Mouse (Mus musculus) stomach, embryonic 16.5 days (tissue): ENCODE data around the gene Arrdc1. TPM values are rescaled to one million over a fixed set of nuclear protein-coding genes. Genes with fewer than 3 reads are reported as not detected.

Experiments
- ATAC-seq: fragments of 200-750 bp; cut with Nextera tagmentation; 2 replicates; pipeline ENCODE4 v1.8.0; 2017; ENCODE audit warnings: moderate number of reproducible peaks, moderate TSS enrichment; ENCODE audit not compliant: insufficient read depth, low FRiP score
- H3K27ac ChIP-seq: fragments of 300-500 bp; sonication (generic); 2 replicates; pipeline ENCODE4 v1.5.1; 2014; ENCODE audit warnings: low read length
- H3K27me3 ChIP-seq: fragments of 300-500 bp; sonication (generic); 2 replicates; pipeline ENCODE4 v1.6.1; 2014; ENCODE audit warnings: low read length, control low read depth, mixed read lengths; ENCODE audit not compliant: control insufficient read depth, insufficient read depth
- H3K36me3 ChIP-seq: fragments of 300-500 bp; sonication (generic); 2 replicates; pipeline ENCODE4 v1.6.1; 2014; ENCODE audit warnings: low read length; ENCODE audit not compliant: control insufficient read depth, insufficient read depth
- H3K4me1 ChIP-seq: fragments of 300-500 bp; sonication (generic); 2 replicates; pipeline ENCODE4 v1.6.1; 2014; ENCODE audit warnings: low read length, control low read depth, mixed read lengths; ENCODE audit not compliant: control insufficient read depth, insufficient read depth
- H3K4me2 ChIP-seq: fragments of 300-500 bp; sonication (generic); 2 replicates; pipeline ENCODE4 v1.6.1; 2014; ENCODE audit warnings: low read depth, low read length, mixed read lengths
- H3K4me3 ChIP-seq: fragments of 300-500 bp; sonication (generic); replicated peaks from 2 replicates; pipeline ENCODE4 v1.5.1; 2014; ENCODE audit warnings: mild to moderate bottlenecking, low read length
- H3K9ac ChIP-seq: fragments of 300-500 bp; sonication (generic); 2 replicates; pipeline ENCODE4 v1.6.1; 2014; ENCODE audit warnings: low read length
- H3K9me3 ChIP-seq: fragments of 300-500 bp; sonication (generic); replicated peaks from 2 replicates; pipeline ENCODE4 v1.6.1; 2016; ENCODE audit warnings: low read length, control low read depth; ENCODE audit not compliant: control insufficient read depth
- WGBS: fragments of 180-500 bp; shearing (Covaris S2); extraction: QIAGEN DNeasy Blood & Tissue Kit; methylation state at CpG from one replicate; pipeline ENCODE4 v1.1.7; 2014; 5-methylcytosine and 5-hydroxymethylcytosine counted together
- microRNA-seq: library from miRNA; unstranded; fragments of <30 nt; microRNA quantifications from one replicate; pipeline ENCODE4, GENCODE M21; 2016
- polyA plus RNA-seq: library from polyadenylated mRNA; unstranded; fragments of >200 nt; fragmentation: Nextera tagmentation; extraction: Ambion mirVana; gene quantifications from 2 replicates; pipeline ENCODE4 v1.2.1, GENCODE M21; 2015

The Arrdc1 gene
- polyA plus RNA-seq, 1 experiment from 2014 or later: 105 TPM

DNA sequence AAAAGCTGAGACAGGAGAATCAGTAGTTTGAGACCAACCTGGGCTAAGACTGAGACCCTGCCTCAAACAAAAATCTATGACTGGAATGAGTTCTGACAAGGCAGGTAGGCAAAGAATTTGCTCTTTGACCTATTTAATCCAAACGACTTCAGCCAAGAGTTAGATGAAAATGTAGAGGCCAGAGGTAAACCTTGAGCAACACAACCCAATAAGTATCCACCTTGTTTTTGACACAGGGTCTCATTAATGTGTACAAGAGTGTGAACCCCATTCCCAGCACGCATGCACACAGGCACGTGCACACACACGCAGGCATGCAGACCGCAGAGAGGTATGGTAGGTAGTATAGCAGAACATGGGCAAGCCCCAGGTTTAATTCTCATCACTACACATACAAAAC, 42.7 kb downstream of the Arrdc1 start:
- H3K9ac ChIP-seq: no peak overlapping the region
- WGBS: 78% methylated on average over 5 of the region's 5 CpGs
- H3K4me3 ChIP-seq: no peak overlapping the region
- ATAC-seq: no peak
- H3K9me3 ChIP-seq: no peaks in the 10 kb centered on the region
- H3K27ac ChIP-seq: no peak overlapping the region
- H3K36me3 ChIP-seq: no peaks in the 10 kb centered on the region
- no peaks in the 10 kb centered on the region for H3K27me3 ChIP-seq
- no peak overlapping the region for H3K4me2 ChIP-seq
- H3K4me1 ChIP-seq: 0 out of 2 replicates have a peak, but pooled peaks cover 7% of the 10 kb centered on the region

DNA sequence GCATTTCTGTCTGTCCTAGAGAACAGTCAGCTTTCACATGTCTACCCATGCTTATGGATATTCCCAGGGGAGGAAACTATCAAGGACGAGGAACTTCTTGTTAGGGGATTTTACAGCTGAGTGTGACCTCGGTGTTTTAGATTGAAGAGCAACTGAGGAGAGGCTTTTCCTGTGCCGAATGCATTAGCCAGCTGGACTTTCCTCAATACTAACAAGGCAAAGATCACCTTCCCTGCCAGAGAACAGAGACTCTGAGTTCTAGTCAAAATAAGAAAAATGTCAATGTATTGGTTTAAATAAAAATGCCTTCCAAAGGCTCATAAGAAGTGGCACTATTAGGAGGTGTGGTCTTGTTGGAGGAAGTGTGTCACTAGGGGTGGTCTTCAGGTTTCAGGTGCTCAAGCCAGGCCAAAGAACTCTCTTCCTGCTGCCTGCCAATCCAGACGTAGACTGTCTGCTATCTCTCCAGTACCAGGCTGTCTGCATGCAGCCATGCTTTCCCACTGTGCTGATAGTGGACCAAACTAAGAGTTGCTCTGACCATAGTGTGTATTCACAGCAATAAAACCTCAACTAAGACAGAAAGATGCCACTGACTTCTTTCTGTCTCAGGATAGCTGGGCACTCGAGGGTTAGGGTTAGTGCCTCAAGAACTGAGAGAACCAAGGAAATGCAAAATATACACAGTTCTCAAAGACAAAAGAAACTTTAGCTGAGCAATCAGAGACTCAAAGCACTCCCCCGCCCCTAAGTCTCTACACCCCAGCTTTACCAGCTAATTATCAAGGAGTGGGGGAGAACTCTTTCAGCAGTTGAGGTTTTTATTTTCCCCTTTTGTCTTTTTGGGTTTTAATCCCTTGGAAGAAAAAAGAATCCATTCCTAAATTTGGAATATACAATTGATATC, 44.3 kb downstream of the Arrdc1 start:
- no peak for ATAC-seq
- 0 out of 2 replicates have a peak, but pooled peaks cover 2% of the 10 kb centered on the region for H3K4me1 ChIP-seq
- H3K36me3 ChIP-seq: no peaks in the 10 kb centered on the region
- H3K4me2 ChIP-seq: no peak overlapping the region
- 66% methylated on average over 6 of the region's 6 CpGs for WGBS
- H3K9me3 ChIP-seq: no peaks in the 10 kb centered on the region
- no peak overlapping the region for H3K4me3 ChIP-seq
- no peaks in the 10 kb centered on the region for H3K27me3 ChIP-seq
- no peak overlapping the region for H3K27ac ChIP-seq
- no peak overlapping the region for H3K9ac ChIP-seq

GRCm38 (mm10) chr2:24888895-24889294, 46.2 kb downstream of the Arrdc1 start:
- no peaks in the 10 kb centered on the region for H3K9me3 ChIP-seq
- no peak overlapping the region for H3K9ac ChIP-seq
- no peak overlapping the region for H3K4me2 ChIP-seq
- no peak overlapping the region for H3K4me3 ChIP-seq
- H3K36me3 ChIP-seq: peaks cover 3% of the 10 kb centered on the region; the same call in 1 of the 2 replicates
- H3K27me3 ChIP-seq: no peaks in the 10 kb centered on the region
- 78% methylated on average over 5 of the region's 5 CpGs for WGBS
- H3K27ac ChIP-seq: no peak overlapping the region
- H3K4me1 ChIP-seq: 0 out of 2 replicates have a peak, but pooled peaks cover 2% of the 10 kb centered on the region
- ATAC-seq: no peak

- H3K9me3 ChIP-seq: no peaks in the 10 kb centered on the region
- WGBS: 87% methylated on average over 2 of the region's 2 CpGs
- no peaks in the 10 kb centered on the region for H3K27me3 ChIP-seq
- no peak overlapping the region for H3K9ac ChIP-seq
- H3K36me3 ChIP-seq: peaks cover 26% of the 10 kb centered on the region
- H3K4me3 ChIP-seq: no peak overlapping the region
- ATAC-seq: no peak
- no peaks in the 10 kb centered on the region for H3K4me1 ChIP-seq
- no peak overlapping the region for H3K27ac ChIP-seq
- H3K4me2 ChIP-seq: no peak overlapping the region
These were observed 54.4 kb downstream of the Arrdc1 start for GRCm38 (mm10) chr2:24880686-24881085.

Small RNAs within 50 kb of the gene (microRNA-seq; reads per million reads assigned to microRNA genes)
- gene Gm22875: not detected

Other genes with a start within 250 kb of the Arrdc1 start
- gene Cacna1b, start 172.1 kb downstream of the Arrdc1 start, polyA plus RNA-seq: 0.90 and 0.99 TPM in 2 replicates
- gene Ehmt1, start 15.6 kb downstream of the Arrdc1 start, polyA plus RNA-seq: 66.6 and 67.6 TPM in 2 replicates
- gene Zmynd19, start 14.5 kb upstream of the Arrdc1 start, polyA plus RNA-seq: 1.9 and 2.3 TPM in 2 replicates
- gene Dph7, start 27.1 kb upstream of the Arrdc1 start, polyA plus RNA-seq: 22.0 and 22.1 TPM in 2 replicates
- 112 and 119 TPM in 2 replicates for gene Mrpl41, start 39.8 kb upstream of the Arrdc1 start, polyA plus RNA-seq
- 9.1 and 9.5 TPM in 2 replicates for gene Pnpla7, start 40.8 kb upstream of the Arrdc1 start, polyA plus RNA-seq
- 57.2 and 62.0 TPM in 2 replicates for gene Nsmf, start 119.1 kb upstream of the Arrdc1 start, polyA plus RNA-seq
- gene Entpd8, start 145.1 kb upstream of the Arrdc1 start, polyA plus RNA-seq: 2.5 and 2.6 TPM in 2 replicates
- 8.1 and 8.8 TPM in 2 replicates for gene Noxa1, start 159.9 kb upstream of the Arrdc1 start, polyA plus RNA-seq
- gene Nrarp, start 245.5 kb upstream of the Arrdc1 start, polyA plus RNA-seq: 9.9 and 11.0 TPM in 2 replicates